Mouse (Mus musculus) lung, embryonic 16.5 days (tissue): ENCODE data around the gene Vmn2r66. TPM values are rescaled to one million over a fixed set of nuclear protein-coding genes. Genes with fewer than 3 reads are reported as not detected.

Source experiments
- ATAC-seq: fragments of 200-750 bp; cut with Nextera tagmentation; 2 replicates; pipeline ENCODE4 v1.8.0; 2017; ENCODE audit warnings: low read depth, mild to moderate bottlenecking, moderate library complexity
- H3K27ac ChIP-seq: fragments of 300-500 bp; sonication (generic); 2 replicates; pipeline ENCODE4 v1.5.1; 2014; ENCODE audit warnings: mild to moderate bottlenecking, control low read depth, low read length
- H3K27me3 ChIP-seq: fragments of 300-500 bp; sonication (generic); 2 replicates; pipeline ENCODE4 v1.6.1; 2014; ENCODE audit warnings: low read depth, low read length, mixed read lengths; ENCODE audit not compliant: control insufficient read depth, insufficient read depth
- H3K36me3 ChIP-seq: fragments of 300-500 bp; sonication (generic); 2 replicates; pipeline ENCODE4 v1.6.1; 2014; ENCODE audit warnings: low read length; ENCODE audit not compliant: control insufficient read depth, insufficient read depth
- H3K4me1 ChIP-seq: fragments of 300-500 bp; sonication (generic); replicated peaks from 2 replicates; pipeline ENCODE4 v1.6.1; 2014; ENCODE audit warnings: low read length, mixed read lengths; ENCODE audit not compliant: control insufficient read depth, insufficient read depth
- H3K4me2 ChIP-seq: fragments of 300-500 bp; sonication (generic); 2 replicates; pipeline ENCODE4 v1.6.1; 2014; ENCODE audit warnings: low read depth, low read length, control low read depth
- H3K4me3 ChIP-seq: fragments of 300-500 bp; sonication (generic); 2 replicates; pipeline ENCODE4 v1.5.1; 2014; ENCODE audit warnings: mild to moderate bottlenecking, low read length, control low read depth
- H3K9ac ChIP-seq: fragments of 300-500 bp; sonication (generic); 2 replicates; pipeline ENCODE4 v1.6.1; 2014; ENCODE audit warnings: low read length, control low read depth
- H3K9me3 ChIP-seq: fragments of 300-500 bp; sonication (generic); 2 replicates; pipeline ENCODE4 v1.6.1; 2016; ENCODE audit warnings: low read length; ENCODE audit not compliant: control insufficient read depth
- WGBS: fragments of 180-500 bp; shearing (Covaris S2); extraction: QIAGEN DNeasy Blood & Tissue Kit; methylation state at CpG from one replicate; pipeline ENCODE4 v1.1.7; 2014; 5-methylcytosine and 5-hydroxymethylcytosine counted together
- polyA plus RNA-seq: library from polyadenylated mRNA; unstranded; fragments of >200 nt; fragmentation: Nextera tagmentation; extraction: Ambion mirVana; gene quantifications from 2 replicates; pipeline ENCODE4 v1.2.1, GENCODE M21; 2015

Gene Vmn2r66
- polyA plus RNA-seq, result not detected in 2 replicates

- H3K27ac ChIP-seq, result no peak within 1 kb of the TSS
- ATAC-seq, result no peak
- H3K9ac ChIP-seq, result no peak within 1 kb of the TSS
- no peaks in the 10 kb centered on the region for H3K27me3 ChIP-seq
- H3K9me3 ChIP-seq, result no peaks in the 10 kb centered on the region
- H3K36me3 ChIP-seq, result no peaks in the 10 kb centered on the region
- WGBS, result 82% methylated on average over 1 of the region's 1 CpGs
- H3K4me1 ChIP-seq, result no peaks in the 10 kb centered on the region
- H3K4me2 ChIP-seq, result no peak within 1 kb of the TSS
- no peak within 1 kb of the TSS for H3K4me3 ChIP-seq
These were observed at the start of gene Vmn2r66 for GRCm38 (mm10) chr7:85012168-85012567. TSS of gene Vmn2r66 (minus strand) at chr7:85012268.

GRCm38 (mm10) chr7:84996694-84997093 is 15.4 kb downstream of the Vmn2r66 start:
- Histone ChIP-seq H3K4me2 (no peak overlapping the region), H3K27ac (no peak overlapping the region), H3K9me3 (no peaks in the 10 kb centered on the region), H3K27me3 (no peaks in the 10 kb centered on the region), H3K4me3 (no peak overlapping the region), H3K4me1 (no peaks in the 10 kb centered on the region), H3K9ac (no peak overlapping the region), H3K36me3 (no peaks in the 10 kb centered on the region)
- WGBS, result 61% methylated on average over 2 of the region's 2 CpGs
- ATAC-seq, result no peak

- WGBS, result 27% methylated on average over 1 of the region's 1 CpGs
- no peak within 1 kb of the TSS for H3K4me2 ChIP-seq
- H3K36me3 ChIP-seq, result no peaks in the 10 kb centered on the region
- no peak within 1 kb of the TSS for H3K4me3 ChIP-seq
- no peaks in the 10 kb centered on the region for H3K27me3 ChIP-seq
- H3K9me3 ChIP-seq, result no peaks in the 10 kb centered on the region
- no peak within 1 kb of the TSS for H3K9ac ChIP-seq
- no peak for ATAC-seq
- no peaks in the 10 kb centered on the region for H3K4me1 ChIP-seq
- no peak within 1 kb of the TSS for H3K27ac ChIP-seq
These were observed 48.1 kb downstream of the Vmn2r66 start, which contains the start of gene Vmn2r65 for GRCm38 (mm10) chr7:84964015-84964414. TSS of gene Vmn2r65 (minus strand) at chr7:84964115.

Other genes with a start within 250 kb of the Vmn2r66 start
- gene Olfr291, start 158.7 kb downstream of the Vmn2r66 start, polyA plus RNA-seq, result not detected in 2 replicates
- gene Vmn2r65, start 48.2 kb downstream of the Vmn2r66 start, polyA plus RNA-seq, result not detected in 2 replicates
- gene Vmn2r67, start 143.7 kb upstream of the Vmn2r66 start, polyA plus RNA-seq, result not detected in 2 replicates
- gene Vmn2r68, start 225.5 kb upstream of the Vmn2r66 start, polyA plus RNA-seq, result not detected in 2 replicates